Mouse (Mus musculus) spleen, adult 2 months (tissue): ENCODE results near the gene Slc24a4.

Source experiments
- CTCF ChIP-seq: fragments of 200-500 bp; IDR thresholded peaks from 2 replicates; pipeline ENCODE4 v1.5.1; 2011; ENCODE audit warnings: mild to moderate bottlenecking, inconsistent platforms; ENCODE audit not compliant: insufficient read depth, insufficient read length, insufficient replicate concordance; ENCODE audit errors: extremely low read depth
- POLR2A ChIP-seq: fragments of 200-500 bp; IDR thresholded peaks from 2 replicates; pipeline ENCODE4 v1.6.1; 2011; ENCODE audit warnings: low read depth, low read length, inconsistent platforms

DNA sequence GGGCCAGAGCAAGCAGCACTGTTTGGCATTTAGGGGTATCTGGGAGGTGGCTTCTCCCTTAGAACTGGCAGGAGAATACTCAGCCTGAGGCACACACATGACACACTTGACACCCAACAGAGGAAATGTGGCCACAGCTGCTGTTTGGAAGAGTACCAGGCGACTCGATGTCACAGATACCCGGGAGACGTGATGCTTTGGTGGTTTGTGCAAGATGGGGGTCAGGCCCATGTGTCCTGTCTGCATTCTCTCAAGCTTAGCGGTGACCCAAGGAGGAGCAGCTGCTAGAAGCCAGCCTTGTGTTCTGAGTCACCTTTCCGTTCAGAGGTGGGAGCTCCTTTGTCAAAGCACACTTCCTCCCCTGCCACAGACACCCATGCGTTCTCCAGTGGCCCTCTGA is 166.7 kb downstream of the Slc24a4 start:
- TF ChIP-seq POLR2A (no peak), CTCF (no peak)
